Comparison of ENCODE assay signal across 11 mouse cellular contexts in genomic region chr10:108155042-108155686, GRCm38 (mm10). TPM values are rescaled to one million over a fixed set of nuclear protein-coding genes. Genes with fewer than 3 reads are reported as not detected.
A peak's percentile ranks its signal among the peaks of the same experiment; 100 is the strongest.
DNase-seq lines count a peak whose midpoint lies in the region; ATAC-seq lines count a peak whose summit lies in the region.
"Had no signal": no experiment of that assay in that cellular context is flagged by ENCODE, and none has a peak within 500 bp of the region (broad histone marks: within the 10 kb centered on the region; RNA-seq: fewer than 3 reads in every experiment).

No protein-coding gene starts in this region.

- peak overlapping the region; percentile 26 for H3K4me3 ChIP-seq in heart, embryonic 15.5 days
- no peak overlapping the region for H3K4me3 ChIP-seq in intestine, embryonic 16.5 days (ENCODE audit: low read length)
- no peak overlapping the region for H3K4me3 ChIP-seq in liver, embryonic 11.5 days (ENCODE audit: low read depth, low read length)
- H3K4me3 ChIP-seq: neural tube, embryonic 13.5 days had no signal

- intact Hi-C loops in left cerebral cortex, postnatal 4 days (cut with DNase I) = no loop called here

- peak; percentile 66 for ATAC-seq in heart, embryonic 15.5 days (replicated peaks; ENCODE audit: insufficient number of reproducible peaks, insufficient read depth, low FRiP score, low read depth)
- ATAC-seq in intestine, embryonic 16.5 days = peak; percentile 34
- ATAC-seq in liver, embryonic 11.5 days (replicated peaks; ENCODE audit: low FRiP score) = no peak
- ATAC-seq: activated CD4-positive, CD25-positive, alpha-beta regulatory T cell, adult 4 months had no signal

- peak overlapping the region; percentile 58 for H3K4me2 ChIP-seq in heart, embryonic 15.5 days
- H3K4me2 ChIP-seq in intestine, embryonic 16.5 days (ENCODE audit: low read depth, low read length) = no peak overlapping the region
- no peak overlapping the region for H3K4me2 ChIP-seq in liver, embryonic 11.5 days
- H3K4me2 ChIP-seq: neural tube, embryonic 13.5 days had no signal

- 24% methylated on average over 21 of the region's 21 CpGs for WGBS in heart, embryonic 15.5 days
- 58% methylated on average over 21 of the region's 21 CpGs for WGBS in intestine, embryonic 16.5 days
- 54% methylated on average over 21 of the region's 21 CpGs for WGBS in liver, embryonic 11.5 days

- H3K27me3 ChIP-seq in heart, embryonic 15.5 days = no peaks in the 10 kb centered on the region
- H3K27me3 ChIP-seq in intestine, embryonic 16.5 days (replicated peaks; ENCODE audit: control insufficient read depth, insufficient read depth, low read length) = no peaks in the 10 kb centered on the region
- no peaks in the 10 kb centered on the region for H3K27me3 ChIP-seq in liver, embryonic 11.5 days (replicated peaks; ENCODE audit: control insufficient read depth, insufficient read depth, low read length)
- H3K27me3 ChIP-seq: neural tube, embryonic 13.5 days had no signal

- H3K9ac ChIP-seq in heart, embryonic 15.5 days = no peak overlapping the region
- no peak overlapping the region for H3K9ac ChIP-seq in intestine, embryonic 16.5 days (ENCODE audit: low read depth, low read length)
- no peak overlapping the region for H3K9ac ChIP-seq in liver, embryonic 11.5 days (ENCODE audit: low read depth, low read length)
- H3K9ac ChIP-seq: neural tube, embryonic 13.5 days had no signal

- H3K36me3 ChIP-seq in heart, embryonic 15.5 days = no peaks in the 10 kb centered on the region
- no peaks in the 10 kb centered on the region for H3K36me3 ChIP-seq in intestine, embryonic 16.5 days (ENCODE audit: control insufficient read depth, insufficient read depth, low read length)
- no peaks in the 10 kb centered on the region; the same call in 1 of the 2 replicates for H3K36me3 ChIP-seq in liver, embryonic 11.5 days (ENCODE audit: control insufficient read depth, insufficient read depth, low read length)
- H3K36me3 ChIP-seq: neural tube, embryonic 13.5 days had no signal

- H3K9me3 ChIP-seq in heart, embryonic 15.5 days (replicated peaks) = no peaks in the 10 kb centered on the region
- no peaks in the 10 kb centered on the region for H3K9me3 ChIP-seq in intestine, embryonic 16.5 days (ENCODE audit: control insufficient read depth, low read length)
- H3K9me3 ChIP-seq in liver, embryonic 11.5 days (ENCODE audit: control insufficient read depth, low read length) = no peaks in the 10 kb centered on the region
- H3K9me3 ChIP-seq: neural tube, embryonic 13.5 days had no signal

- peaks cover 11% of the 10 kb centered on the region for H3K4me1 ChIP-seq in heart, embryonic 15.5 days (replicated peaks)
- peaks cover 12% of the 10 kb centered on the region for H3K4me1 ChIP-seq in intestine, embryonic 16.5 days (ENCODE audit: control insufficient read depth, insufficient read depth, low read length)
- no peaks in the 10 kb centered on the region for H3K4me1 ChIP-seq in liver, embryonic 11.5 days (replicated peaks; ENCODE audit: control insufficient read depth, insufficient read depth, low read length)
- H3K4me1 ChIP-seq: neural tube, embryonic 13.5 days had no signal

- H3K27ac ChIP-seq in heart, embryonic 15.5 days = 0 out of 2 replicates have a peak overlapping the region, but pooled peaks have one; percentile 0
- peak overlapping the region; percentile 63 for H3K27ac ChIP-seq in intestine, embryonic 16.5 days (ENCODE audit: low read length)
- H3K27ac ChIP-seq in liver, embryonic 11.5 days (ENCODE audit: low read depth, low read length) = no peak overlapping the region
- H3K27ac ChIP-seq: neural tube, embryonic 13.5 days had no signal

- DNase-seq in heart, adult 11 months = no peak
- DNase-seq in right cerebral cortex, postnatal 14 days = peak; percentile 20
- no peak for DNase-seq in right cerebral cortex, adult 18-20 months
- DNase-seq in thymus, postnatal 4 days = no peak
- no peak for DNase-seq in liver, embryonic 11.5 days (ENCODE audit: low spot score)
- DNase-seq in left cerebral cortex, postnatal 4 days = no peak
- DNase-seq: cerebellum, adult 2 months had no signal

RNA-seq across cellular contexts. Expression of gene Ppp1r12a, which starts 6.8 kb away (rescaled TPM):
- 88.9 and 90.9 TPM in 2 replicates for polyA plus RNA-seq in heart, embryonic 15.5 days (2015; fragmentation: Nextera tagmentation; extraction: Ambion mirVana)
- 89.6 and 101 TPM in 2 replicates for polyA plus RNA-seq in intestine, embryonic 16.5 days (2015; fragmentation: Nextera tagmentation; extraction: Ambion mirVana)
- polyA plus RNA-seq in liver, embryonic 11.5 days (2014; fragmentation: Nextera tagmentation; extraction: Ambion mirVana) = 69.4 and 74.9 TPM in 2 replicates
- total RNA-seq in left cerebral cortex, postnatal 4 days (2021) = 100 to 1,000 TPM in 1 of 2 experiments, 10 to 100 TPM in 1; 93.4 to 100 TPM
